Mouse (Mus musculus): Measurements from ENCODE around the gene Six2.

- TF ChIP-seq POLR2A (IDR thresholded peaks at IDR 0.05; ENCODE audit: borderline replicate concordance, extremely low read depth, low read depth, low read length) (no peak), CTCF (IDR thresholded peaks at IDR 0.05; ENCODE audit: insufficient read depth, low read length) (no peak)
These were observed 29.2 kb upstream of the Six2 start for GRCm38 (mm10) chr17:85717266-85717665.
